Mouse (Mus musculus): ENCODE results near the gene Armcx4. TPM values are rescaled to one million over a fixed set of nuclear protein-coding genes. Genes with fewer than 3 reads are reported as not detected.

The Armcx4 gene
- total RNA-seq (2021) = 1 to 10 TPM; 8.1 to 9.2 TPM
- polyA plus RNA-seq (2012; rRNA removed) = 1.0 and 1.8 TPM in 2 replicates
- long read RNA-seq, partial matches to known transcripts = 0 of 2 reads
- long read RNA-seq, other reads (novel, unspliced or antisense) = 2 of 2 reads

- WGBS = 22% methylated on average over 33 of the region's 33 CpGs
- intact Hi-C loops (cut with DNase I) = loop anchor here (5.0 kb wide), 1 partner anchor 39 kb away; no protein-coding TSS in a partner anchor
- no peaks in the 10 kb centered on the region for H3K79me2 ChIP-seq (replicated peaks; ENCODE audit: control insufficient read depth, insufficient read depth, low read length)
Observed at GRCm38 (mm10) chrX:134686267-134686666, at the start of gene Armcx4. TSS of gene Armcx4 (plus strand) at chrX:134686519.

GRCm38 (mm10) chrX:134641000-134641760 is 45.1 kb upstream of the Armcx4 start:
- Histone ChIP-seq H3K27me3 (ENCODE audit: control insufficient read depth, insufficient read depth, low read length) (no peaks in the 10 kb centered on the region), H3K4me1 (ENCODE audit: control insufficient read depth, insufficient read depth, low read length) (no peaks in the 10 kb centered on the region; the same call in 1 of the 2 replicates), H3K27ac (no peak overlapping the region), H3K36me3 (ENCODE audit: control insufficient read depth, insufficient read depth, low read length) (no peaks in the 10 kb centered on the region), H3K9ac (ENCODE audit: low read depth, low read length) (no peak overlapping the region), H3K4me3 (no peak overlapping the region), H3K79me2 (replicated peaks; ENCODE audit: control insufficient read depth, insufficient read depth, low read length) (no peaks in the 10 kb centered on the region)
- WGBS = 33% methylated on average over 10 of the region's 10 CpGs
- TF ChIP-seq POLR2A (IDR thresholded peaks at IDR 0.05; ENCODE audit: insufficient read depth, low read depth, low read length) (no peak), EP300 (IDR thresholded peaks at IDR 0.05; ENCODE audit: insufficient read depth, low read depth, low read length) (no peak), CTCF (IDR thresholded peaks at IDR 0.05) (no peak)
- no peak for DNase-seq
- intact Hi-C loops (cut with DNase I) = no loop called here

More at GRCm38 (mm10) chrX:134686267-134686666, at the start of gene Armcx4:
- Histone ChIP-seq H3K9ac (ENCODE audit: low read depth, low read length) (peak within 1 kb of the TSS; percentile 72), H3K4me1 (ENCODE audit: control insufficient read depth, insufficient read depth, low read length) (no peaks in the 10 kb centered on the region), H3K27me3 (ENCODE audit: control insufficient read depth, insufficient read depth, low read length) (no peaks in the 10 kb centered on the region), H3K27ac (peak within 1 kb of the TSS; percentile 27), H3K4me3 (peak within 1 kb of the TSS; percentile 51), H3K36me3 (ENCODE audit: control insufficient read depth, insufficient read depth, low read length) (no peaks in the 10 kb centered on the region)
- TF ChIP-seq EP300 (IDR thresholded peaks at IDR 0.05; ENCODE audit: insufficient read depth, low read depth, low read length) (no peak), CTCF (IDR thresholded peaks at IDR 0.05) (peak; percentile 34), POLR2A (IDR thresholded peaks at IDR 0.05; ENCODE audit: insufficient read depth, low read depth, low read length) (0 out of 2 replicates have a peak, but pooled peaks have one; percentile 19)
- DNase-seq = peak; percentile 67 to 71

GRCm38 (mm10) chrX:134646338-134646737 is 40.0 kb upstream of the Armcx4 start:
- no peaks in the 10 kb centered on the region for H3K27me3 ChIP-seq (ENCODE audit: control insufficient read depth, insufficient read depth, low read length)
- intact Hi-C loops (cut with DNase I) = loop anchor here (5.0 kb wide), 2 partner anchors 41 to 71 kb away; partner anchors contain the start of genes Armcx1 and Armcx4
- H3K36me3 ChIP-seq (ENCODE audit: control insufficient read depth, insufficient read depth, low read length) = no peaks in the 10 kb centered on the region
- H3K4me1 ChIP-seq (ENCODE audit: control insufficient read depth, insufficient read depth, low read length) = no peaks in the 10 kb centered on the region
- H3K27ac ChIP-seq = no peak overlapping the region
- no peak for DNase-seq
- TF ChIP-seq EP300 (IDR thresholded peaks at IDR 0.05; ENCODE audit: insufficient read depth, low read depth, low read length) = no peak
- TF ChIP-seq POLR2A (IDR thresholded peaks at IDR 0.05; ENCODE audit: insufficient read depth, low read depth, low read length) = no peak
- TF ChIP-seq CTCF (IDR thresholded peaks at IDR 0.05) = no peak
- no peaks in the 10 kb centered on the region for H3K79me2 ChIP-seq (replicated peaks; ENCODE audit: control insufficient read depth, insufficient read depth, low read length)
- no peak overlapping the region for H3K9ac ChIP-seq (ENCODE audit: low read depth, low read length)
- 84% methylated on average over 1 of the region's 1 CpGs for WGBS
- H3K4me3 ChIP-seq = no peak overlapping the region

GRCm38 (mm10) chrX:134647421-134647820 is 38.9 kb upstream of the Armcx4 start:
- DNase-seq = no peak
- H3K36me3 ChIP-seq (ENCODE audit: control insufficient read depth, insufficient read depth, low read length) = no peaks in the 10 kb centered on the region
- no peak overlapping the region for H3K9ac ChIP-seq (ENCODE audit: low read depth, low read length)
- no peaks in the 10 kb centered on the region for H3K4me1 ChIP-seq (ENCODE audit: control insufficient read depth, insufficient read depth, low read length)
- TF ChIP-seq EP300 (IDR thresholded peaks at IDR 0.05; ENCODE audit: insufficient read depth, low read depth, low read length) (no peak), POLR2A (IDR thresholded peaks at IDR 0.05; ENCODE audit: insufficient read depth, low read depth, low read length) (no peak), CTCF (IDR thresholded peaks at IDR 0.05) (no peak)
- H3K4me3 ChIP-seq = no peak overlapping the region
- 47% methylated on average over 8 of the region's 8 CpGs for WGBS
- no peaks in the 10 kb centered on the region for H3K27me3 ChIP-seq (ENCODE audit: control insufficient read depth, insufficient read depth, low read length)
- no peak overlapping the region for H3K27ac ChIP-seq
- intact Hi-C loops (cut with DNase I) = loop anchor here (5.0 kb wide), 2 partner anchors 40 to 70 kb away; partner anchors contain the start of genes Armcx1 and Armcx4
- H3K79me2 ChIP-seq (replicated peaks; ENCODE audit: control insufficient read depth, insufficient read depth, low read length) = no peaks in the 10 kb centered on the region

- Histone ChIP-seq H3K27ac (no peak overlapping the region), H3K9ac (ENCODE audit: low read depth, low read length) (no peak overlapping the region), H3K4me3 (no peak overlapping the region), H3K79me2 (replicated peaks; ENCODE audit: control insufficient read depth, insufficient read depth, low read length) (no peaks in the 10 kb centered on the region), H3K4me1 (ENCODE audit: control insufficient read depth, insufficient read depth, low read length) (no peaks in the 10 kb centered on the region), H3K27me3 (ENCODE audit: control insufficient read depth, insufficient read depth, low read length) (no peaks in the 10 kb centered on the region), H3K36me3 (ENCODE audit: control insufficient read depth, insufficient read depth, low read length) (no peaks in the 10 kb centered on the region)
- WGBS = 16% methylated on average over 11 of the region's 11 CpGs
- peak; percentile 87 for TF ChIP-seq CTCF (IDR thresholded peaks at IDR 0.05)
- TF ChIP-seq POLR2A (IDR thresholded peaks at IDR 0.05; ENCODE audit: insufficient read depth, low read depth, low read length) = no peak
- peak; percentile 53 to 64 for DNase-seq
- intact Hi-C loops (cut with DNase I) = loop anchor here (2.0 to 5.0 kb wide), 3 partner anchors 39 to 265 kb away; partner anchors contain the start of genes Armcx1 and Armcx4
Observed at GRCm38 (mm10) chrX:134648031-134648692, 38.2 kb upstream of the Armcx4 start.

All from heart, adult 2 months (tissue).